Mouse (Mus musculus): ENCODE results near the gene Gm20850.
"Not testable (repeated sequence)": the region's sequence is repeated elsewhere in the genome, so short reads cannot be mapped to it uniquely, and the experiment has no call there.

Gm20850 gene

GRCm38 (mm10) chrY:75715022-75715421, at the start of gene Gm20850:
Gm20850 (plus strand) TSS chrY:75715322.
- DNase-seq (ENCODE audit: low spot score in 2 of 2) = not testable (repeated sequence)

Measured in heart, adult 9 months (tissue).